Mouse (Mus musculus): ENCODE results near the gene Klhl29.

- no peak for TF ChIP-seq CTCF (IDR thresholded peaks at IDR 0.05; ENCODE audit: control insufficient read depth, insufficient read depth, insufficient replicate concordance, low read depth, low read length)
- no peak for TF ChIP-seq POLR2A (IDR thresholded peaks at IDR 0.05; ENCODE audit: control insufficient read depth, low read depth, low read length)
These were observed 177.2 kb downstream of the Klhl29 start for GRCm38 (mm10) chr12:5198254-5198653.

Measured in testis, adult 2 months (tissue).